Mouse (Mus musculus) c-Kit-positive CD71-positive TER-119-negative erythroid progenitor cells, embryonic 14.5 days (primary cell): Measurements from ENCODE around the gene Kctd18.

Source experiments
- DNase-seq: peaks from one replicate; pipeline ENCODE4 v3.0.0-alpha.2; 2013; ENCODE audit warnings: low read depth

Gene Kctd18

DNA sequence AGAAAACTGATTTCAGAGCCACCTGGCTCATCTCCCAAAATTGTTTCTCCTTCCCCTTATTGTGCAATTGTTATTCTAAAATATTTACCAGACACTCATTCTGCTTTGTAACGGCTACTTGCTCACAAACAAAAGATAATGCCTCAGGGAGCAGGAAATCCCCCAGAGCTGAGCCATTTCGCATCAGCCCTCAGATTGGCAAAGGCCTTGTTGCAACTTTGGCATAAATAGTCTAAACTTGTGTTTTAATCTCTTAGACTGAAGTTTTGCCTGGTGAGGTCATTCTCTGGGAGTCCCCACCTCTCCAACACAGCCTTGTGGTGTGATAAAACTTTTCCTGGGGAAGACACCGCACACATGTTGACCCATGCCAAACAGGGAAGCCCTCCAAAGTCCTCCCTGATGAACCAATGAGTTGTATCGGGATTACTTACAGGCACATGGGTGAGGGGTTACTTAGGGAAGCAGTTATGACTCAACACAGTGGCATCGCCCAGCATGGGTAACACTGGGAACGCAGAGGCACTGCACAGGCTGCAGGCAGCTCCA, 29.6 kb downstream of the Kctd18 start:
- no peak for DNase-seq

GRCm38 (mm10) chr1:57976860-57977259, 41.9 kb downstream of the Kctd18 start:
- no peak for DNase-seq

GRCm38 (mm10) chr1:57971588-57971987, 47.2 kb downstream of the Kctd18 start:
- no peak for DNase-seq

GRCm38 (mm10) chr1:57969327-57970271, 49.2 kb downstream of the Kctd18 start:
- peak; percentile 70 for DNase-seq

DNA sequence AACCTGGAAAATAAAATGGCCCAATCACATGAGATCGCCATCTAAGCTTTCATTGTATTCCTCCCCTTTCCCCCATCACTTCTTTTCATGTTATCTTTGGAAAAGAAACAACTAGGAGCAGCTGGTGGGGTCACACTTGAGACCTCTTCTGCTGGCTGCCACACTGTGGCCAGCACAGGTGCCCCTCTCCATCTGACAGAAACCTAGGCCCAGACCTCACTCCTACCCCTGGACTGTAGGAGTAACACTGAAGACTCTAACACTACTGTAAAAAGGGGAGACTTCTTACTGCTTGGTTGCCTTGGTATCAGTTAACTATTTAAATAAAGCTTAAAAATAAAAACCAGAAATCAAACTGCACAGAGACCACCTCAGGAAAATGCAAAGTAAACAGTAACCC, 63.0 kb downstream of the Kctd18 start:
- DNase-seq = no peak

DNA sequence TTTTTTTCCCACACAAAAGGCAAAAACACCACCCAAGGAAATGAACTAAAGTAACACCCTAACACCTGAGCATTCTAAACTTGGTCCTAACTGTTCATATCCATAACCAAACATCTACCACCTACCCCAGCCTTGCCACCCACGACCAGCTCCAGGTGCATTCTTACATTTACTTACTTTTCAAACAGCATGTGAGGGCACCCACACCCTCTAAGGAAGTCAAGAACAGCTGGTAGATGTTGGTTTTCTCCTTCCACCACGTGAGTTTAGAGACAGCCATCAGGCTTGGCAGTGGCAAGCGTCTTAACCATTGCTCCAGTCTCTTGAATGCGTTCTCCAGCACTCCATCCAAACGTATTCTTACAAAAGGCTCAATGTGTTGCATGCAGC, 64.4 kb downstream of the Kctd18 start:
- no peak for DNase-seq

GRCm38 (mm10) chr1:57953586-57954375, 65.0 kb downstream of the Kctd18 start:
- no peak for DNase-seq

- DNase-seq = no peak
These were observed 66.2 kb downstream of the Kctd18 start for GRCm38 (mm10) chr1:57952509-57952908.

- no peak for DNase-seq
These were observed 69.0 kb downstream of the Kctd18 start for GRCm38 (mm10) chr1:57949716-57950115.

DNA sequence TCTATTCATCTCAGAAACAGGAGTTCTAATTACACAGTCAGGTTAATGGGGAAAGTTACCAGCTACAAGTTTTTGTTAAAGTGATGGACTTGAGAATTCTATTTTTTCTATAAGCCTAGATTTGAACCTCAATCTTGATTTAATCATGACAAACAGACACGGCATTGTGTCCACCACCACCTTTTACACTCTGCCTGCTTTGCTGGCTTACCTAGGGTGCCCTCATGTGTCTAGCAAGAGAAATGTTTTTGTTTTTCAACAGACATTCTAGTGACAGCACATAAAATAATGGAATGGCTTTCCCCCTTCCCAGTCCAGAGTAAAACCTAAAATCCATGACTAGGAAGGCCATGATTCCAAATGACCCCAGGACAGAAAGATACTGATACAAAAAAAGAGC, 69.6 kb downstream of the Kctd18 start:
- no peak for DNase-seq

DNA sequence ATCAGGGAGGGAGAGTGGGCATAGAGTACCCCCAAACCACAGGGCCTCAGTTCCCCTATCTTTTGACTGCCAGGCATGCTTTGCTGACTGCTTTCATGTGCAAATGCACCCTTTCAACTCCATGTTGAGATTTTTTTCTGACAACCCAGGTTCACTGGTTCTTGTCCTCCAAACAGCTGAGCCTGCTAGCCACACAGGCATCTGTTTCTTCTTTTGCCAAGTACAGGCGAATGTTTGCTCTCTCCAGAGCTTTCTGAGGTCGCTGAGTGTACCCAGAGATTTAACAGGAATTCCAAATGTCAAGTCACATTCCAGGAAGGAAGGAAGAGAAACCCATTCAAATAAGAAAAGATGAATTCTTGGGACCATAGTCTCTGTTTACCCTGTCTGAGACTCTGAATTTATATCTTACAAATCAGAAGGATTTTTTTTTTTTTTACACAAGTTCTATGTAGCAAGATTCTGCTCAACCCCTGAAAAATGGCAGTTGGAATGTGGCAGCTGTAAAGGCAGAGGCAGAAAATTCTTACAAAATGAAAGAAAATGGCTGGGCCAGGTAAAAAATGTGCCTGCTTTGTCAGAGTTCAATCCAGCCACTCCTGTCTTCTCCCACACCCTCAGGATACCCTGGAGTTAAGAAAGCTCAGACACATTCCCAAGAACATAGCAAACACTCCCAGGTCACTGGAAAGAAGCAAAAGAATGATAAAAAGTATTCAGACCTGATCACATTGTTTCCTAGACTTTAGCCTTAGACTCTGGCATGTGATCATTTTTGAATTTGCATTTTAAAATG, 71.0 kb downstream of the Kctd18 start:
- no peak for DNase-seq

DNA sequence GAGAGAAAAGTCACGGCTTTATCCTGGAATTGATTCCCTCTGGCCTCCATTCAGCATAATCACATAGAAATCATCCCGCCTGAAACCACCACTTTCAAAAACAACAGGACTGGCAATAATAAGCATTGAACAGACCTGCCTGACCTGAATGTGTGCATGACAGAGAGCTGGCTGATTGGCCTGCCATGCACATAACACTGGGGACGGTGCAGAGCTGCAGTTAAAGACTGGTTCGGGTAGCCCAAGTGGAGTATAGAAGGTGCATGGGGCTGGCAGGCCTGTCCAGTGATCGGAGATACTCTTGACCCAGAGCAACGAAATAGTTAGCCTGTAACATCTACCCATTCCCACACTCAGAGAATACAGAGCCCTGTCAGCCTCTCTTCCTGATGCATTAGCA, 76.5 kb downstream of the Kctd18 start:
- no peak for DNase-seq

GRCm38 (mm10) chr1:57941734-57942133, 77.0 kb downstream of the Kctd18 start:
- DNase-seq = no peak

DNA sequence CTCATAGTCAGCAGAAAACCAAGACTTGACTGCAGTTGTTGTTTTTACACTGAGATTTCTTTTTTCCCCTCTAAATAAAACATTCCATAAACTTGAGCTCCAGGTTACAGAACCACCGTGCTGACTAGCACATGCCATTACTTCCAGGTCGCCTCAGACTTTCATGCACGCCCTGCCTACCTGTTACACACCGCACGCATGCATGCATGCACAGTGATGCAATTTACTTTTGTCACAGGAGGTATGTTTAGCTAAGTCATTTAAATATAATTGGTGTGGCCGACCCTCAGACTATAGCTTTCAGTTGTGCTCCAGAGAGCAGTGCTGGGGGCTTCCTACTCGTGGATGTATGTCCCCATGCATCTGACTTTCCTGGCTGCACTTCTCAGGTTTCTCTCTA, 77.7 kb downstream of the Kctd18 start:
- DNase-seq = no peak

- DNase-seq = no peak
These were observed 78.1 kb downstream of the Kctd18 start for GRCm38 (mm10) chr1:57940691-57941090.

- DNase-seq = no peak
These were observed 84.5 kb downstream of the Kctd18 start for GRCm38 (mm10) chr1:57934287-57934686.

DNA sequence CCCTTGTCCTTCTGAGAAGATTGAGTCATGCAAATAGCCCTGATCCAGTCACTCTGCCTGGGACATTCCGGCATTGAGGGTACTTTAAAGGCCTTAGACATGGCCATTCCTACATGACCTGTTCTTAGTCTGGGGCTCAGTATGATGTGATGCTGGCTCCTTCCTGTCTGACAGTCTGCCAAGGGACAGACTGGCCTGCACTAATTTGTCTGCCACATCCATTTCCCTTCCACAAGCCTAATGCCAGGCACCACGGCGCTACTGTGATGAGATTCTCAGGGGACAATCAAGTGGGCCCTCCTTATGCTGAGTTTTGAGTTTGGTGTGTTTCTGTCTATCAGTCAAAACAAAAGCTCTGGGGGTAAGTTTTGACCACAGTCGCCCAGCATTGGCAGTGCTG, 100.2 kb downstream of the Kctd18 start:
- DNase-seq = no peak

- DNase-seq = no peak
These were observed 101.4 kb downstream of the Kctd18 start for GRCm38 (mm10) chr1:57917342-57917741.

- DNase-seq = no peak
These were observed 107.2 kb downstream of the Kctd18 start for GRCm38 (mm10) chr1:57911561-57911960.

DNA sequence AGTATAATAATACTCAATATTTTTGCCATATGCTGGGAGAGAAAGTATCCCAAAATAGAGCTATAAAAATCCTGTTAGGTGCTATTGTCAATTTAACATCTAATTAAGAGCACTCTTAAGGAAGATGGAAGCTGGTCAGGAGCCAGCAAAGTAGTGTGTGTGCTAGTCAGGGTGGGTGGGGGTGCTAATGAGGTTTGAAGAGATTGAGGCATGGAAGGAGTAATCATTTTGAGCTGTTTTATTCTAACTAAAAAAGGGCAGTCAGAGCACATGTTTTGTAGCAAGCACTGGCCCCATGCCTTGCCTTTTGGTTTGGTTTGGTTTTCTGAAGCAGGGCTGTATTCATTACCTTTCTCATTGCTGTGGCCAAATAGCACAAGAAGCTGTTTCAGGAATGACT, 112.4 kb downstream of the Kctd18 start:
- DNase-seq = no peak

DNA sequence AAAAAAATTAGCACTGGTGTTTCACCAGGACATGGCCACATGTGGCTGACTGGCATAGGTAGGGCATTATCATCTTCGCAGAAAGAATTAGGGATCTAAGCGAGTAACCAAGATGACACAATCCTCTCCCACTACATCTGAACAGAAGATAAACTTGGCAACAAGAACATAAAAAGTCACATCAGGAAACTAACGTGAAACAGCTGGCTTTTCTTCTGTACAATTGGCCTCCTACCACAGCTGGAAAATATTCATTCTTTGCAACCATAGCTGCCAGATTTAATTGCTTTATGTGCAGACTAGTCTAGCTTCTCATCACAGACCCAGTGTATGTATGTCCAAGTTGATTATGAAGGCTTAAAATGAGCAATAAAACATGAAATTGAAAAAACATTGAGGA, 112.8 kb downstream of the Kctd18 start:
- no peak for DNase-seq
